Mouse (Mus musculus) olfactory bulb, adult 2 months (tissue): Measurements from ENCODE around the gene Foxk1.

Experiments used
- CTCF ChIP-seq: fragments of 200-500 bp; IDR thresholded peaks from 2 replicates; pipeline ENCODE4 v1.5.1; 2012; ENCODE audit warnings: low read depth, mild to moderate bottlenecking, low read length, moderate library complexity; ENCODE audit not compliant: insufficient read depth
- POLR2A ChIP-seq: fragments of 200-500 bp; IDR thresholded peaks from 2 replicates; pipeline ENCODE4 v1.6.1; 2012; ENCODE audit warnings: mild to moderate bottlenecking, low read depth, low read length, moderate library complexity; ENCODE audit not compliant: insufficient read depth

DNA sequence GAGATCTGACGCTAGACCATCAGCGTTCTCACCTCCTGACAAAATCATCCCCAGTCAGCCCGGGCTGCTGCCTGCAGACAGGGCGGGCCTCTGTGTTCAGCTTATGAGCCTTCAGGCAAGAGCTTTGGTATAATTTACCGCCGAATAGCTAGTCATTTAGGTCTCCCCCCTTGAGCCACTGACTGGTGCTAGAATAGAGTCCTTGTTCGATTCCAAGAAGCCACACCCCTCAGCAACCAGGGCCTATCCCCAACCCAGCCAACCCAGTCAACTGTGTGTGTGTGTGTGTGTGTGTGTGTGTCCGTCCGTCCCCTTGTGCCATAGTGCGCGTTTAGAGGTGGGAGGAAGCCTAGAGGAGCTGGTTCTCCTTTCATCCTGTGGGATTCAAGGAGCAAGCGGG lies 29.7 kb downstream of the Foxk1 start:
- TF ChIP-seq CTCF (no peak), POLR2A (no peak)
